Mouse (Mus musculus): ENCODE results near the gene Acaca. TPM values are rescaled to one million over a fixed set of nuclear protein-coding genes. Genes with fewer than 3 reads are reported as not detected.
"Not testable (repeated sequence)": the region's sequence is repeated elsewhere in the genome, so short reads cannot be mapped to it uniquely, and the experiment has no call there.

Gene Acaca
- polyA plus RNA-seq, 1 experiment from 2014 or later: 18.9 TPM

GRCm38 (mm10) chr11:84392066-84392465 is 262.6 kb downstream of the Acaca start:
- Histone ChIP-seq H3K4me1 (peaks cover 10% of the 10 kb centered on the region; the same call in 1 of the 2 replicates), H3K36me3 (peaks cover 51% of the 10 kb centered on the region)
- not testable (repeated sequence) for H3K27me3 ChIP-seq (ENCODE audit: low read depth, poor library complexity, severe bottlenecking); DNase-seq (ENCODE audit: low spot score); H3K27ac ChIP-seq (replicated peaks); H3K9me3 ChIP-seq (replicated peaks); H3K4me3 ChIP-seq
- 84% methylated on average over 7 of the region's 7 CpGs for WGBS

DNA sequence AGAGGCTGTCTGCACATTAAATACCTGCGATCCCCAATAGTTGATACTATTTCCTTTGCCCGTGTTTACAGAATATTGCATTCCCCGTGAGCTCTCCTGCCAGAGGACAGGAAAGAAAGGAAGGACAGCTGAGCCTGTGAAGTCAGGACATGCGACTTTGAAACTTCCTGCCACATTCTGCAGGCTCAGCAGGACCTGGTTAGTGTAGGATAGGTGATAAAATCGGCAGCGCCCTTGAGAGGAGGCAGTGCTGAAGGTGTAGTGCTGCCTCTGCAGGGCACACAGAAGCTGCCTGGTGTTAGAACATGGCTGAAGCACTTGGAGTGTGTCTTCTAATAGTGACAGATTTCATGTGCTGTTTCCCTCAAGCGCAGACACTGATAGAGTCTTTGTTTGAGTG is 264.1 kb downstream of the Acaca start:
- DNase-seq (ENCODE audit: low spot score): no peak
- 84% methylated on average over 7 of the region's 7 CpGs for WGBS
- Histone ChIP-seq H3K4me3 (no peak overlapping the region), H3K36me3 (peaks cover 64% of the 10 kb centered on the region), H3K27ac (replicated peaks) (no peak overlapping the region), H3K4me1 (peaks cover 6% of the 10 kb centered on the region; the same call in 1 of the 2 replicates), H3K9me3 (replicated peaks) (no peaks in the 10 kb centered on the region), H3K27me3 (ENCODE audit: low read depth, poor library complexity, severe bottlenecking) (no peaks in the 10 kb centered on the region)

GRCm38 (mm10) chr11:84395010-84395409 is 265.5 kb downstream of the Acaca start:
- WGBS: 94% methylated on average over 1 of the region's 1 CpGs
- DNase-seq (ENCODE audit: low spot score): no peak
- Histone ChIP-seq H3K9me3 (replicated peaks) (no peaks in the 10 kb centered on the region), H3K27ac (replicated peaks) (no peak overlapping the region), H3K4me1 (no peaks in the 10 kb centered on the region), H3K36me3 (peaks cover 69% of the 10 kb centered on the region), H3K4me3 (no peak overlapping the region), H3K27me3 (ENCODE audit: low read depth, poor library complexity, severe bottlenecking) (no peaks in the 10 kb centered on the region)

GRCm38 (mm10) chr11:84406733-84407132 is 277.3 kb downstream of the Acaca start:
- Histone ChIP-seq H3K36me3 (0 out of 2 replicates have a peak, but pooled peaks cover under 1% of the 10 kb centered on the region), H3K27ac (replicated peaks) (no peak overlapping the region), H3K4me1 (peaks cover 16% of the 10 kb centered on the region), H3K27me3 (ENCODE audit: low read depth, poor library complexity, severe bottlenecking) (no peaks in the 10 kb centered on the region), H3K9me3 (replicated peaks) (peaks cover 11% of the 10 kb centered on the region), H3K4me3 (no peak overlapping the region)
- no peak for DNase-seq (ENCODE audit: low spot score)
- WGBS: 95% methylated on average over 4 of the region's 4 CpGs

DNA sequence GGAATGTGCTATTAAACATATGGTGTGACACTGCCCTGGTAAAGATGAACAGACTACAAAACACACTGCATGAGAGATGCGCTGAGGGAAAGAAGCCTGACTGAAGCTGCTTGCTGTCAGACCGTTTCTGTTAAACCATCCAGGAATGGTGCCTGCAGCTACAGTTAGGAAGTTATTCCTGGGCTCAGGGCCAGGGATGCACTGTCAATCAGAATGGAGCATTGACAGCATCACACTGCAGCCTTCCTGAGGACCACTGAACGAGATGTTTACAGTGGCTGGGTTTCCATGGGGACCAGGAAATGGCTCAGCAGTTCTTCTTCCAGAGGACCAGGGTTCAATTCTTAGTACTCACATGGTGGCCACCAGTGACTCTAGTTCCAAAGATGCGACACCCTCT is 280.9 kb downstream of the Acaca start:
- no peak for DNase-seq (ENCODE audit: low spot score)
- H3K4me1 ChIP-seq: peaks cover 29% of the 10 kb centered on the region
- no peaks in the 10 kb centered on the region for H3K36me3 ChIP-seq
- no peaks in the 10 kb centered on the region for H3K27me3 ChIP-seq (ENCODE audit: low read depth, poor library complexity, severe bottlenecking)
- WGBS: 82% methylated on average over 4 of the region's 4 CpGs
- H3K9me3 ChIP-seq (replicated peaks): peaks cover 11% of the 10 kb centered on the region
- H3K4me3 ChIP-seq: no peak overlapping the region
- no peak overlapping the region for H3K27ac ChIP-seq (replicated peaks)

DNA sequence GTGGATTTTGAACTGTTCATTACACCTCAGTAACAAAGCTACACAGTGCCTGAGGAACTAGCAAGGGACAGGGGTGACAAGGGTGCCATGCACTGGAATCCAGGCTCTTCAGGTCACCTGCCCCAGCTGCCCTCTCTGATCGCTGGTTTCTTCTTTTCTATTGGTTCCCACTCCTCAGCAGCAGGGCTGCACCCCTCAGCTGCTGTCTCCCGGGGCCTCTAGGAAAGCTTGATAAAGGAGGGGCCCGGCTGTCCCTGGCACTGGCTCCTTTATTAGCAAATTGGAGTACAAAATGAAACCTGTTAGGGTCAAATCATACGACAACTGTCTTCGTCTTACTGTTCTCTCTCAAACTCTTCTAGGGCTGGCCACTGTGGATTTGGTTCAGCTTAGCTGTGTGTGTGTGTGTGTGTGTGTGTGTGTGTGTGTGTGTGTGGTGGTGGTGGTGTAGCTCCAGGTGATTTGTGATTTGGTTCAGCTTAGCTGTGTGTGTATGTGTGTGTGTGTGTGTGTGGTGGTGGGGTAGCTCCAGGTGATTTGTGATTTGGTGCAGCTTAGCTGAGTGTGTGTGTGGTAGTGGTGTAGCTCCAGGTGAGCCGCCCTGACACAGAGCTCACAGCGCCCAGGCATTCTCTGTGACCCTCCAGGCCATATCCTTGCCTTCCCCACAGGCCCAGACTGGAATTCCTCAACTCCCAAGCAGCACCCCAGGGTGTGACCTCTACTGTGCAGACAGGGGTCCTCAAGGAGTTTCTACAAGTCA is 281.6 kb downstream of the Acaca start:
- Histone ChIP-seq H3K27ac (replicated peaks) (peak overlapping the region; percentile 25), H3K4me3 (no peak overlapping the region), H3K4me1 (peaks cover 32% of the 10 kb centered on the region), H3K36me3 (no peaks in the 10 kb centered on the region), H3K27me3 (ENCODE audit: low read depth, poor library complexity, severe bottlenecking) (no peaks in the 10 kb centered on the region), H3K9me3 (replicated peaks) (peaks cover 10% of the 10 kb centered on the region)
- WGBS: 78% methylated on average over 7 of the region's 7 CpGs
- DNase-seq (ENCODE audit: low spot score): no peak

GRCm38 (mm10) chr11:84411642-84412018 is 282.2 kb downstream of the Acaca start:
- peaks cover 4% of the 10 kb centered on the region for H3K9me3 ChIP-seq (replicated peaks)
- H3K4me3 ChIP-seq: no peak overlapping the region
- H3K27ac ChIP-seq (replicated peaks): peak overlapping the region; percentile 25
- no peaks in the 10 kb centered on the region for H3K36me3 ChIP-seq
- 74% methylated on average over 7 of the region's 7 CpGs for WGBS
- no peak for DNase-seq (ENCODE audit: low spot score)
- H3K27me3 ChIP-seq (ENCODE audit: low read depth, poor library complexity, severe bottlenecking): no peaks in the 10 kb centered on the region
- H3K4me1 ChIP-seq: peaks cover 32% of the 10 kb centered on the region

DNA sequence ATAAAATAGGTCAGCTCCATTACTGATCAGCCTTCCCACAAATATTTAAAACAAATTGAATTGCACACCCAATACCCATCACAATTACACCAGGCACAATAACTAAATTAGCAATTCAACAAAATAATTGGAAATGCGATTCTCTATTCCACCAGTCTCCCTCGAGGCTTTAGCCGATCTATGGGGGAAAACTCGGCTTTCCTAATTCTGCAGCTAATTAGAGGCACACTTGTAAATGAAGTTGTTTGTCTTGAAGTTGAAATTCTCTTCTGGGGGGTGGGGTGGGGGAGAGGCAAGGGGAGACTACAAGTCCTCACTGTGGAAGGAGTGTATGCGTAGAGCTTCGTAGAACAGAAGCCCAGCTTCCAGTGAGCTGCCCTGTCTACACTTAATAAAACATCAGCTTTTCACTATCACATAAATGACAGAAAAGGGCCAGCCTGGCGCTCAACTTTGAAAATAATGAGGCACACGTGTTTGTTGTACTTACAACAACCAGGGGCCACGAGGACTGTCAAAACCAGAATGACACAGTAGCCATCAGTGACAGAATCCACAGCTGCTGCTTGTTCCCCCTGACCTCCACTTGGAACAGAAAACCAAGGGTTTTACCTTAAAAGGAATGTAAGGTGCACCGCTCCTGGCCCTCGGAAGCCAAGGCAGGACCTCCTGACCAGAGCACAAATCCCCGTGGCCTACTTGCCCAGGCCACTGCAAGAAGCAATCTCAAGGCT is 282.9 kb downstream of the Acaca start:
- H3K36me3 ChIP-seq: no peaks in the 10 kb centered on the region
- H3K9me3 ChIP-seq (replicated peaks): no peaks in the 10 kb centered on the region
- 74% methylated on average over 12 of the region's 12 CpGs for WGBS
- H3K4me1 ChIP-seq: peaks cover 32% of the 10 kb centered on the region
- H3K4me3 ChIP-seq: no peak overlapping the region
- H3K27ac ChIP-seq (replicated peaks): peak overlapping the region; percentile 52
- no peak for DNase-seq (ENCODE audit: low spot score)
- H3K27me3 ChIP-seq (ENCODE audit: low read depth, poor library complexity, severe bottlenecking): no peaks in the 10 kb centered on the region

DNA sequence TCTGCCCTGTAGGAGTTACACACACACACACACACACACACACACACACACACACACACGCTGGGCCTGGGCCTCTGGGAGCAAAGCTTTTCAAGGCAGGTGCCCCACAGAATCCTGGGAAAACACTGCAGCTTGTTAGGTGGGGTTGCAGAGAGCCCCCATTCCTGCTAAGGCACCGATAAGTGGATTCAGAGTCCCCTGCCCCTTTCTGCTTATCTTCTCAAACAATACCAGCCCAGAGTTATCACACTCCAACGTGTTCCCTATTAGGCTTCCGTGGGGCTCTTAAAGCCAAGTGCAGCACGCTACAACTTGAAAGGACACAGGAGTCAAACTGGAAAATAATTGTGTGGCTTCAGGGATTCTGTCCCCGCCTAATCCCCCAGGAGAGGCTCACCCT is 283.6 kb downstream of the Acaca start:
- no peak for DNase-seq (ENCODE audit: low spot score)
- Histone ChIP-seq H3K36me3 (no peaks in the 10 kb centered on the region), H3K4me3 (no peak overlapping the region), H3K4me1 (peaks cover 32% of the 10 kb centered on the region), H3K27ac (replicated peaks) (peak overlapping the region; percentile 58), H3K27me3 (ENCODE audit: low read depth, poor library complexity, severe bottlenecking) (no peaks in the 10 kb centered on the region), H3K9me3 (replicated peaks) (no peaks in the 10 kb centered on the region)
- WGBS: 69% methylated on average over 6 of the region's 6 CpGs

GRCm38 (mm10) chr11:84420779-84421178 is 291.3 kb downstream of the Acaca start:
- H3K27me3 ChIP-seq (ENCODE audit: low read depth, poor library complexity, severe bottlenecking): no peaks in the 10 kb centered on the region
- WGBS: 95% methylated on average over 6 of the region's 6 CpGs

DNA sequence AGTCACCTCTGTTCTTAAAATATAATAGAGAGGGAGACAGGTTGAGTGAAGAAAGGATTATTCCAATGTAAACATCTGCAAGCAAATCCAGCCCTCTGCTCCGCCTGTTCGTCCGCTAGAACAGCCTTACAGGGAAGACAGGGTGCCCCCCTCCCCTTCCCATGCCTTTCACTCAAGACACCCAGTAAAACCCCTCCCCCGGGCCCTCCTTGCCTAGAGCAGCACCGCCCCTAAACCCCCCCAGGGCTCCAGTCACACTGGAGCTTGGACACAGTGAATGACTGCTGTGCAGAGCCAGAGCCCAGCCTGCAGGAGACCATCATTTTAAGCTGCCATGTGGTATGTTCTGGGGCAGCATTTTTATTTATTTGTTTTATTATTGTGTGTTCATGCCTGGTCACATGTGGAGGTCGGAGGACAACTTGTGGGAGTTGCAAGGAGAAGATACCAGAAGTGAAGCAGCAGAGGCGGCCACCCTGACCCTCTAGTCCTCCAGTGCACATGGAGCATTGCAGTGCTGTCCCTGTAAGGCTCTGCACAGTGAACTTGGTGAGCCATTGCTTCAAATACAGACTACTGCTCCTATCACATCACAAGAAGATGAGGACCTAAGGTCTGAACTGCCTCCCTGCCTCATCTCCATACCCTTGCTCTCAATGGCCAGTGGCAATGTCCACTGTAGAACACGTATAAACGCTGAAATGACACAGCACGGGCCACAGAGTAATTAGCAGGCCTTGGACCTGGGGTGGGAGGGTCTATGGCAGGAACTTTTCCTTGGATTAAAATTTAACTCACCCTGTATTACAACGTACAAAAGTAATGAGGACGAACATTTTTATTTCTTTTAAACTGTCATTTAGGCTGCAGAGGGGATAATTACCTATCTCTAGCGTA is 296.5 kb downstream of the Acaca start:
- Histone ChIP-seq H3K4me1 (peaks cover 26% of the 10 kb centered on the region), H3K9me3 (replicated peaks) (no peaks in the 10 kb centered on the region), H3K36me3 (0 out of 2 replicates have a peak, but pooled peaks cover 3% of the 10 kb centered on the region), H3K27me3 (ENCODE audit: low read depth, poor library complexity, severe bottlenecking) (no peaks in the 10 kb centered on the region), H3K4me3 (no peak overlapping the region), H3K27ac (replicated peaks) (peak overlapping the region; percentile 49; the same call in 1 of the 2 replicates)
- no peak for DNase-seq (ENCODE audit: low spot score)
- 63% methylated on average over 13 of the region's 13 CpGs for WGBS

More at GRCm38 (mm10) chr11:84420779-84421178, 291.3 kb downstream of the Acaca start:
- H3K4me3 ChIP-seq: no peak overlapping the region
- no peaks in the 10 kb centered on the region for H3K9me3 ChIP-seq (replicated peaks)
- H3K27ac ChIP-seq (replicated peaks): no peak overlapping the region
- H3K4me1 ChIP-seq: peaks cover 21% of the 10 kb centered on the region
- DNase-seq (ENCODE audit: low spot score): no peak
- no peaks in the 10 kb centered on the region for H3K36me3 ChIP-seq

DNA sequence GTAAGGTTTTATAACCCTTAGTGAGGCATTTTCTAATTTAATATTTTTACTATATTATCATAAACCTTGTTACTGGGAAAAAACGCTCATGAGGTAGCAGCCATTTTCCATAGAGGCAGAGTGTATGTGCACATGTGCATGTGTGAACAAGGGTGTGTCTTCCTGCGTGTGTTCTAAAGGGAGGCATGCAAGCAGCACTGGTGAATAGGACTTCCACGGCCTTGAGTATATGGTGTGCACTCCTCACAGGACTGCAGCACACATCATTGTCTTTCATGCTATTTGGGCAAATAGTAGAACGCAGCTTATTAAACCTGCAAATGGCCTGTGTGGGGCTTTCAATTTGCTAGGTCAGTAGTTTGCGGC is 297.1 kb downstream of the Acaca start:
- Histone ChIP-seq H3K4me1 (peaks cover 30% of the 10 kb centered on the region), H3K9me3 (replicated peaks) (no peaks in the 10 kb centered on the region), H3K4me3 (no peak overlapping the region), H3K27me3 (ENCODE audit: low read depth, poor library complexity, severe bottlenecking) (no peaks in the 10 kb centered on the region), H3K36me3 (0 out of 2 replicates have a peak, but pooled peaks cover 3% of the 10 kb centered on the region), H3K27ac (replicated peaks) (no peak overlapping the region)
- no peak for DNase-seq (ENCODE audit: low spot score)
- 88% methylated on average over 5 of the region's 5 CpGs for WGBS
